Mouse (Mus musculus) olfactory bulb, adult 2 months (tissue): ENCODE measurements around the gene Igfbpl1.

Experiments
- CTCF ChIP-seq: fragments of 200-500 bp; IDR thresholded peaks from 2 replicates; pipeline ENCODE4 v1.5.1; 2012; ENCODE audit warnings: low read depth, mild to moderate bottlenecking, low read length, moderate library complexity; ENCODE audit not compliant: insufficient read depth
- POLR2A ChIP-seq: fragments of 200-500 bp; IDR thresholded peaks from 2 replicates; pipeline ENCODE4 v1.6.1; 2012; ENCODE audit warnings: mild to moderate bottlenecking, low read depth, low read length, moderate library complexity; ENCODE audit not compliant: insufficient read depth

GRCm38 (mm10) chr4:45764141-45764494 lies 62.6 kb downstream of the Igfbpl1 start:
- TF ChIP-seq CTCF, result no peak
- no peak for TF ChIP-seq POLR2A
